Comparison of ENCODE assay signal across 8 mouse cellular contexts in genomic region chr7:16048164-16048564, GRCm38 (mm10). TPM values are rescaled to one million over a fixed set of nuclear protein-coding genes. Genes with fewer than 3 reads are reported as not detected.
DNase-seq lines count a peak whose midpoint lies in the region; ATAC-seq lines count a peak whose summit lies in the region.

No protein-coding gene starts in this region.

- peak overlapping the region; percentile 96 for H3K9ac ChIP-seq in hindbrain, embryonic 14.5 days

- no peaks in the 10 kb centered on the region for H3K9me3 ChIP-seq in hindbrain, embryonic 14.5 days (ENCODE audit: control insufficient read depth, low read length)

- peak overlapping the region; percentile 78 for H3K4me2 ChIP-seq in hindbrain, embryonic 14.5 days (replicated peaks)

- peak overlapping the region; percentile 69 for H3K4me3 ChIP-seq in hindbrain, embryonic 14.5 days (replicated peaks; ENCODE audit: low read length)

- ATAC-seq in hindbrain, embryonic 14.5 days (ENCODE audit: low FRiP score), result peak; percentile 87

- peaks cover 51% of the 10 kb centered on the region for H3K4me1 ChIP-seq in hindbrain, embryonic 14.5 days (replicated peaks; ENCODE audit: control insufficient read depth, insufficient read depth, low read length)

- 0 out of 2 replicates have a peak, but pooled peaks cover 3% of the 10 kb centered on the region for H3K36me3 ChIP-seq in hindbrain, embryonic 14.5 days (replicated peaks; ENCODE audit: control insufficient read depth, insufficient read depth)

- H3K27ac ChIP-seq in hindbrain, embryonic 14.5 days, result peak overlapping the region; percentile 98

- no peaks in the 10 kb centered on the region for H3K27me3 ChIP-seq in hindbrain, embryonic 14.5 days (ENCODE audit: control insufficient read depth, insufficient read depth, low read length)

- DNase-seq in R1 (ENCODE audit: low read depth, low spot score), result peak; percentile 98
- DNase-seq in cerebellum, postnatal 25 days, result peak; percentile 98
- DNase-seq in frontal cortex, postnatal 25 days (ENCODE audit: low spot score in 2 of 2), result peak; percentile 97
- DNase-seq in hindbrain, embryonic 14.5 days (ENCODE audit: low spot score), result peak; percentile 99
- peak; percentile 98 for DNase-seq in left cerebral cortex, adult 11 months (ENCODE audit: low spot score)
- DNase-seq in lung, postnatal 4 days, result peak; percentile 97 to 98
- DNase-seq in retina, postnatal 7 days (ENCODE audit: low read depth, low spot score), result peak; percentile 95
- peak; percentile 92 for DNase-seq in urinary bladder, adult 2 months (ENCODE audit: low spot score)

- WGBS in hindbrain, embryonic 14.5 days, result under 1% methylated on average over 20 of the region's 20 CpGs

RNA-seq across cellular contexts. Expression of gene Bicra, which starts 0.4 kb away (rescaled TPM):
- 7.9 and 8.8 TPM in 2 replicates for polyA plus RNA-seq in hindbrain, embryonic 14.5 days (2014; fragmentation: Nextera tagmentation; extraction: Ambion mirVana)
- polyA plus RNA-seq in urinary bladder, adult 2 months (2012; rRNA removed), result 3.3 and 7.9 TPM in 2 replicates

RNA-seq across cellular contexts. Expression of gene Zfp541, which starts 13.4 kb away (rescaled TPM):
- polyA plus RNA-seq in hindbrain, embryonic 14.5 days (2014; fragmentation: Nextera tagmentation; extraction: Ambion mirVana), result 0.16 TPM in 2 replicates
- 0.06 and 0.07 TPM in 2 replicates for polyA plus RNA-seq in urinary bladder, adult 2 months (2012; rRNA removed)

RNA-seq across cellular contexts. Expression of gene Napa, which starts 50.1 kb away (rescaled TPM):
- polyA plus RNA-seq in hindbrain, embryonic 14.5 days (2014; fragmentation: Nextera tagmentation; extraction: Ambion mirVana), result 202 and 214 TPM in 2 replicates
- 172 and 208 TPM in 2 replicates for polyA plus RNA-seq in urinary bladder, adult 2 months (2012; rRNA removed)

Comparison
In these comparisons a context has a peak if more than half of its experiments do, and no peak if none do; other contexts are left out.
1. Peak in every context shown above with its lines: DNase-seq, ATAC-seq, H3K4me3 ChIP-seq and H3K27ac ChIP-seq.